Mouse (Mus musculus): ENCODE results near the gene Chd5.

DNA sequence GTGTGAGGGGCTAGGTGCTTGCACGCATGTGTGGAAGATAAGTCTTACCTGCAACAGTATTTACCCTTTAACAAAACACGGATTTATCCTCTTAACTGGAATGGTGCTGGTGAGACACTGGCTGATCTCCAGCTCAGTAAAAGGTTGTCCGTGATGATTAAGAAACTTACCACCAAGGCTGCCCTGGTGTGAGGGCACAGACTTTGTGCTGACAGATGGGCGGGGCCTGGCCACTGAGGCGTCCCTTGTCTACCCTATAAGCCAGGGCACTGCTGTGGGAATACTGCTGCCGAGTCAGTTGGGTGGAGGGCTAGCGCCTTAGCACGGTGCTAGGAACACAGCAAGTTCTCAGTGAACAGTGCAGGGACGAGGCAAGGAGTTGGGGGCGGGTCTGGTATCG, 36.4 kb upstream of the Chd5 start:
- TF ChIP-seq POLR2A (IDR thresholded peaks at IDR 0.05; ENCODE audit: borderline replicate concordance, control insufficient read depth, low read depth, low read length) (no peak), CTCF (IDR thresholded peaks at IDR 0.05; ENCODE audit: control insufficient read depth, insufficient read depth, low read length) (no peak)

Data from bone marrow, adult 2 months (tissue).